Mouse (Mus musculus) urinary bladder, postnatal 36 days (tissue): Measurements from ENCODE around the gene Thrsp.
A peak's percentile ranks its signal among the peaks of the same experiment; 100 is the strongest.

ENCODE experiments used
- DNase-seq, 2 experiments: peaks; one replicate each; pipeline ENCODE4 v3.0.0; 2022; ENCODE audit warnings: low spot score in 2 of 2, mixed read lengths in 1 of 2

Gene Thrsp

DNA sequence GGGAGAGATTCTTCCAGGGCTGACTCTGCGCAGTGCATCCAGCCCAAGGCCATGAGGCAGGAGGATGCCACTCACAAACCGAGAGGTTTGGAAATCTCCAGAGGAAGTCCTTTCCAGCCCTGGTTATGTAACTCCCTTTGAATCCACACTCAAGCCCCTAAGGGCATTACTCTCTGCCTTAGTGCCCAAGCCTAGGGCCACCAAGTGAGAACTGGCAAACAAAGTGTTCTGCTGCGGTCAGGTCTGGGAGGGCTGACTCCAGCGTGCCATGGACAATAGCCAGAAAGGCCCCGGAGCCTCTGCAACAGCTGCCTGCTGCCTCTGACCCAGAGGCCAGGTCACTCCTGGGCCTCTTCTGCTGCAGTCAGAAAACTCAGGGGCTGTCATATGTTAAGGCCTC lies 1.2 kb upstream of the Thrsp start:
- DNase-seq, result peak in 1 of 2 experiments; percentile 64

- DNase-seq, result no peak
Observed at GRCm38 (mm10) chr7:97416473-97416872, 1.1 kb downstream of the Thrsp start.

- DNase-seq, result no peak
Observed at GRCm38 (mm10) chr7:97414915-97415687, 2.4 kb downstream of the Thrsp start.

GRCm38 (mm10) chr7:97414426-97414825 lies 3.1 kb downstream of the Thrsp start:
- DNase-seq, result no peak

DNA sequence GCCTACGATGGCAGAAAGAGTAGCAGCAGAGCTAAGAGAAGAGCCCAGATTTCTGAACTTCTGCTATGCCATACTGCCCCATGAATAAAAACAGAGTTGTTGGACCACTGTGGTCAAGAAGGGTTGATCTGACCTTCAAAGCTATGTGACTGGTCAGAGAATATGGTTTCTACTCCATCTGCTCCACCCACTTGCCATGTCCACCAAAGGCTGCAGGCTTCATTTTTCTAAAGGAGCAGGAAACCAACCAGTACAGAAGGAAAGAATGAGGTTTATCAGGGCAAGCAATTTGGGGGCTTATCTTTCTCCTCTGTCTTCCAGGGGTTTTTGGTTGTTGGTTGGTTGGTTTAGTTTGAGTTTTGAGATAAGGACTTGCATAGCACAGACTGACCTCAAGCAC lies 3.5 kb downstream of the Thrsp start:
- DNase-seq, result no peak

GRCm38 (mm10) chr7:97411575-97411974 lies 6.0 kb downstream of the Thrsp start:
- no peak for DNase-seq

DNA sequence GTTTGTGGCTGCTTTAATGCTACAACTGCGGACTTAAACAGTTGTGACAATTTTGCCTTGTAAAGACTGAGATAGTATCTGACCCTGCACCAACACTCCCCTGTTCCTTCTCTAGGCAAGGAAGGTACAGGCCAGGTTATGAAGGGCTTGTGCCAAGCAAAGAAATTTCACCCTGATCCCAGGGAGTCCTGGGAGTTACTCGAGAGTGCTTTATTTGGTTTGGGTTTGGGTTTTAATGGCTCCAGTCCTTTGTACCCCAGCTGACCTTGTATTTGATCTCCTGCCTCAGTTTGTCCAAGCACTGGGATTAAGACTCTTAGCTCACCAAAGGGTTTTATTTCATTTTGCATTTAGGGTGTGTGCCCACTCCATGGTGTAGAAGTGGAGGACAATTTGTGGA lies 6.4 kb downstream of the Thrsp start:
- DNase-seq, result no peak

- no peak for DNase-seq
Observed at GRCm38 (mm10) chr7:97407145-97407544, 10.4 kb downstream of the Thrsp start.

DNA sequence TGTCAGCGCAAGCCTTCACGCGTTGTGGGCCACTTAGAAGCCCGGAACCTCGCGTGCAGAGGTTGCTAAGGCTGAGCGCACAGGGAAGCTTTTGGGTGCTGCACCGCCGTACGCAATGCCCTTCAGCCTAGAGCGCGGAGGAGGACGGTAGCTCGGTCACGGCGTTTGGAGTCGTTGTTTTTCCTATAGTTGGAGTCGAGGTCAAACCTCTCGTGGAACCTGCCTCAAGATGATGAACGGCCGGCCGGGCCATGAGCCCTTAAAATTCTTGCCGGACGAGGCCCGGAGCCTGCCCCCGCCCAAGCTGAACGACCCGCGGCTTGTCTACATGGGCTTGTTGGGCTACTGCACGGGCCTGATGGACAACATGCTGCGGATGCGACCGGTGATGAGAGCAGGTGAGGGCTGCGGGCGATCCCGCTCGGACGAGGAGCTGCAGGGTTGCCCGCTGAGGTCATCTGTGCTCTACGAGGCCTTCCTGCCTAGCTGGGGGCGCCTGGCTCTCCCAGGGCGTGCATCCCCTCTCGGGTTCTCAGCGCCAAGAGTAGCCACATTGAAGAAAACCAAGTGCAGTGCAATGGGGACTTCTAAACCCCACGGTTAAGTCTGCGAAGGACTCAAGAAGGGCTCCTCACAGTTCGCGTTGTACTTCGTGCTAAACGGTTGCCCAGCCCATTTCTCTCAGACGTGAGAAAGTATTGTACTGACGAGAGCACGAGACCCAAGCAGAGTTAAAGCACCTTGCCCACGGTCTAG lies 17.4 kb downstream of the Thrsp start, which contains the start of gene Ndufc2:
Gene Ndufc2, plus strand, starts transcription at position 44 of the 756 bp plus-strand sequence.
- DNase-seq, result peak; percentile 51 to 78

DNA sequence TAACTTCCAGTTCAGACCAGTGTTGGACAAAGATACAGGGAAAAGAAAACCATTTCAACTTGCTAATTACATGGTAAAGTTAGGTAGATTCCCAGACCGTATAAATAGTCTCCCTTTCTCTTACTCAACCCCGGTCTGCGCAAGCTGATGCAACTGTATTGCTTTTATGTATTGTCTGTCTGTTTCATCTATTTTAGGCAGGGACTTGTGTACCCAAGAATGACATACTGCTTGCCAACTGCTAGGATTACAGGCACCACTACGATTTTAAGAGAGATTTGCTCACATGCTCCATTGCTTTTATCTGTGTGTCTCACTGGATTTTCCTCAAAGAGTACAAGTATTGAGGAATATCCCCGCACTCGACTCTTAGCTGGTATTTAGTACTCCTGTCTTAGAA lies 18.6 kb downstream of the Thrsp start:
- no peak for DNase-seq

DNA sequence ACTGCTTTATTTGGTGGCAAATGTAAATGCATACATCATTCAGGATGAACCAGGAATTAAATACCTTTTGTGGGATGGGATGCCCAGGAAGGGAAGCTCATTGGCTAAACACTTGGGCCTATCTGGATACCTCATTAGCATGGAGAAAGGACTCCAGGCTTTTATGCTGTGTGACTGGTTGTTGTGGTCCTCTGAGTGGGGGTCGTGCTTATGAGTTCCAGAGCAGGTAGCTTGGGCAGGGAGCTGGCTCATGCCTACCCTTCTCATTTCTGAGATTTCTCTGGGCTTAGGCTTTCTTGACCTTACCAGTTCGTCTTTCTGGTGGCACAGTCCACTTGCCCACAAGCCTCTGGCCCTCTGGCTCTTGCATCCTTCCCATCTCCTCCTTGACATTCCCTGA lies 23.2 kb downstream of the Thrsp start:
- DNase-seq, result no peak

GRCm38 (mm10) chr7:97392079-97392445 lies 25.5 kb downstream of the Thrsp start:
- DNase-seq, result no peak

DNA sequence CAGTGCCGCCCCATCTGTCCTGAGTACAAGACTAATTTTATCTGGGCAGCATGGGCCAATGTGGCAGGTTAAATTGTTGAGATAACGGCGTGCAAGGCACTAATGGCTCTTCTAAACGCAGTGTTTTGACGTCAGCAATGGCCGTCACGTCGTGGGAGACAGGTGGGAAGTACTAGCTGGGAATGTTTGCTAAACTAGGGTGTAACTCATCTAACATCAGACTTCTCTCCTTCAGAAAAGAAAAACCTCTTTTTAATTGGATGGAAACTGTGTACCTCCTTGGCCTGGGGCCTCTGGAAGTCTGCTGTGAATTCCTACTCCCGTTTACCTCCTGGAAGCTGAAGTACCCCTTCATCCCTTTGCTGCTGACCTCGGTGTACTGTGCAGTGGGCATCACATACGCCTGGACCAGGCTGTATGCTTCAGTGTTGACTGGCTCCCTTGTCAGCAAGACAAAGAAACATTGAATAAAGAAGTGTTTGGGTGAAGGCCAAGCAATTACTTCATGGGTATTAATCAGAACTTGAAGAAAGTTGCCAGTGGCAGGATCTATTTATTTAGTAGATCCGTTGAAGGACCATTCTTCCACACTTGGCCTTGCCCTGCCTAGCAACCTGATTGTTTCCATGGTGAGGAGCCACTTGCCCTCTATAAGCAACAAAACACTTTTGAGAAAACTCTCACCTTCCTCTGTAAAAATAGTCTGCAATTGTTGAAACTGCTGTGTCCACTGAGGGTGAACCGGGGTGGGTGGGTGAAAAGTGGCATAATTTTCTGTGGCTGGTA lies 26.0 kb downstream of the Thrsp start:
- no peak for DNase-seq

DNA sequence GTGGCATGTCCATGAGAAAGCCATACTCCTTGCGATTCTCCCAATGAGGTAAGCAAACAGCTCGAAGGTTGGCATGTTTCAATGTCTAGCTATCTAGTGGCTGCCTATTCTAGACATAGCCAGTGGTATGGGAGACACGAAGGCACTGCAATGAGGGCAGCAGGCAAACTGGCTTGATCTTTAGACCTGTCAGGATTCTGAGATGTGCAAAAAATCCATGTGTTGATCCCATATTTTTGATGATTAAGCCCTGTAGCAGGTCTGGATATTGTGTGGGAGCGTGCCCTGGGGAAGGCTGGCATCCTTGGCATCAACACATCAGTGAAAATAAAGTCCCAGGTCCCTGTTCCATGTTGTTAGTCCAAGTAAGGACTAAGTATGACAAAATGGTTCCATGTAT lies 29.0 kb downstream of the Thrsp start:
- no peak for DNase-seq

DNA sequence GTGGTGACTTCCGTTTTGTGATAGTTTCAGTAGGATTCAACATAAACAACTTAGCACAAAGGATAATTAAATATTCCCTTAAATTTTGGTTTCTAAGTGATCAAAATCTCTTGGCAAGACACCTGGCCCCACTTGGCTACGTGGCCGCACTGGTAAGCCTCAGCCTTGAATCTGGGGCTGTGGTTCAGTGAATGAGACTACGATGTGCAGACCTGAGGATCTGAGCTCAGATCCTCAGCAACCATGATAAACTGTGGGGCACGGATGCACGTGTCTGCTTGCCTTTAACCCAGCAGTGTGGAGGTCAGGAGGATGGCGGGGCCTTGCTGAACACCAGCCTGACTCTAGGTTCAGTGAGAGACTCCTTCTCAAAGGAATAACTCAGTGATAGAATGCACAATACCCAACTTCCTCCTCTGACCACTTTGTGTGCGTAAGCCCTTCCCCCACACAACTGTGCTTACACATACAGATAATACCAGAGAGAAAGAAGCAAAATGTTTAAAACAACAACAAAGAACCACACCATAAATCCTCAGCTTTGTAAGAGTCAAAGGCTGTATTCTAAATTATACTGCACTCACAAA lies 29.9 kb downstream of the Thrsp start:
- DNase-seq, result no peak

GRCm38 (mm10) chr7:97386806-97387370 lies 30.6 kb downstream of the Thrsp start:
- DNase-seq, result peak in 1 of 2 experiments; percentile 9

GRCm38 (mm10) chr7:97386106-97386805 lies 31.3 kb downstream of the Thrsp start:
- no peak for DNase-seq

DNA sequence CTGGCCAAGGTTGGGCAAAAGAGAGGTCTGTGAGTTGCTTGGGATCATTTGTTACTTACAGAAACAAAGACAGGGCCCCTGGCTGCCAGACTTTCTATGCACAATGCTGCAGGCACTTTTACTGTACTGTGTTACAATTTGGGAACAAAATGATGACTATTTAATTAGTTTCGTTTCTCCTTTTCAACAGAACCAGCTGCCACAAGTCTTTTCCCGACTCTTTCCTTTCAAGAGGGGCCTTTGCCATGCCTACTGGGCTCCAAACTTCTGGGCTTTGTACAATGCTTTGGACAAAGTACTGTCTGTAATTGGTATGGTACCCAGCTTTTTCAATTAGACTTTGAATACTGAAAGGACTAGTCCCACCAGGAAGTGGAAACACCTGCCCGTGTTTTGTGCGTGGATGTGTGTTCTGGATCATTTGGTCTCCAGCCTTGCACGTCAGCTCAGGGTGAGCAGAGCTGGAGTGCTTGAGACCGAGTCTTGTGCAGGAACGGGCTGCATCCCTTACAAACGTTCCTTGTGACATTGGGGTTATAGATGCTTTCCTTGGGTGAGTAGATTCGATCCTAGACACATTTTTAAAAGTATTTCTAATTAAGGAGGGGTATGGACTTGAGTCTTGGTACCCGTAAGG lies 33.9 kb downstream of the Thrsp start:
- no peak for DNase-seq

GRCm38 (mm10) chr7:97382661-97383060 lies 34.9 kb downstream of the Thrsp start:
- no peak for DNase-seq

DNA sequence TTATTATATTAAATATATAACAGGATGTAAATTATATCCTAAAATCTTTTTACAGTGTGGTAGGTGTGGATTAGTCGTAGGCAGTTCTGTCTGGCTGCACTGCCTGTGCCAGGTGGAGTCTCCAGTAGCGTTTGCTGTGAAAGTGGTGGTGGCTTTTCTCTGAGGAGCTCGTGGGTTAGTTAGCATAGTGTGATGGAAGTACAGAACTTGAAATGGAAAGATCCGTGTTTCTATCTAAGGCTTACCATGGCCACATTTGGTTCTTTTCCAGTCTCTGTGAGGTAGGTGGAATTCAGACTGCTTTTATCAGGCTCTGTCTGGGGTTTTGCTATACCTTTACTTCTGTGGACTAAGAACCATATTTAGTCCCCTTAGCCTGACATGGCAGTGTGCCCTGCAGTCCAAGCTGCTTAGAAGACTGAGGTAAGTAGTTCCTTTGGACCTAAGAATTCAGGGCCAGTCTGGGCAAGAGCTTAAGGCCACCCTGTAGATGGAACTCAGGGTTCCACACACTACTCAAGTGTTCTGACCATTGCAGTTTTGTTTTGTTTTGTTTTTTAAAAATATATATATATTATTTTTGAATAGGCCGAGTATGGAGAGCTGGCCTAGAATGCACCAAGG lies 36.9 kb downstream of the Thrsp start:
- no peak for DNase-seq
